Mouse (Mus musculus) NIH3T3 (cell line): ENCODE measurements at regions not wholly inside any gene's neighbourhood (a gene's known extent, or its start where the extent isn't known, plus 50 kb on each side); places are given as distances from the start of the nearest gene placed in this dataset.

Experiments used
- DNase-seq: peaks from one replicate; pipeline ENCODE4 v3.0.0-alpha.2; 2012; ENCODE audit warnings: low read depth

- DNase-seq: no peak
These were observed 687.0 kb upstream of the Vrk2 start for GRCm38 (mm10) chr11:27280791-27281190.

GRCm38 (mm10) chr11:27264253-27264652 is 670.5 kb upstream of the Vrk2 start:
- peak; percentile 61 for DNase-seq

GRCm38 (mm10) chr11:27258521-27258920 is 664.7 kb upstream of the Vrk2 start:
- DNase-seq: no peak

GRCm38 (mm10) chr11:27235884-27236283 is 642.1 kb upstream of the Vrk2 start:
- DNase-seq: no peak

- DNase-seq: no peak
These were observed 632.7 kb upstream of the Vrk2 start for GRCm38 (mm10) chr11:27226454-27226853.

GRCm38 (mm10) chr11:27222436-27222835 is 628.6 kb upstream of the Vrk2 start:
- DNase-seq: no peak

- DNase-seq: no peak
These were observed 628.2 kb upstream of the Vrk2 start for GRCm38 (mm10) chr11:27221956-27222355.

GRCm38 (mm10) chr11:27219715-27220699 is 626.2 kb upstream of the Vrk2 start:
- DNase-seq: peak; percentile 25

GRCm38 (mm10) chr11:27215752-27216151 is 622.0 kb upstream of the Vrk2 start:
- no peak for DNase-seq

- no peak for DNase-seq
These were observed 609.8 kb upstream of the Vrk2 start for GRCm38 (mm10) chr11:27203330-27204214.

- DNase-seq: no peak
These were observed 590.2 kb upstream of the Vrk2 start for GRCm38 (mm10) chr11:27184035-27184434.

- DNase-seq: no peak
These were observed 589.6 kb upstream of the Vrk2 start for GRCm38 (mm10) chr11:27183422-27183821.

- no peak for DNase-seq
These were observed 566.6 kb upstream of the Vrk2 start for GRCm38 (mm10) chr11:27160411-27160810.
